Mouse (Mus musculus): Measurements from ENCODE around the gene Tle1.

GRCm38 (mm10) chr4:72175943-72176342, 24.8 kb downstream of the Tle1 start:
- TF ChIP-seq CTCF (IDR thresholded peaks at IDR 0.05; ENCODE audit: low read depth, low read length) (no peak), POLR2A (IDR thresholded peaks at IDR 0.05; ENCODE audit: extremely low read depth, insufficient read depth, low read length) (no peak)
